Mouse (Mus musculus) erythroblast, embryonic 14.5 days (primary cell): Measurements from ENCODE around the gene Slc45a1.

Source experiments
- GATA1 ChIP-seq: IDR thresholded peaks from 2 replicates; pipeline ENCODE4 v1.6.1; 2012; ENCODE audit warnings: low read length, inconsistent platforms, mixed read lengths
- TAL1 ChIP-seq: IDR thresholded peaks from 3 replicates; pipeline ENCODE4 v1.6.1; 2012; ENCODE audit warnings: low read length, inconsistent platforms, mixed read lengths

GRCm38 (mm10) chr4:150651390-150652277 is at the start of gene Slc45a1:
- TF ChIP-seq TAL1 (no peak), GATA1 (no peak)
